Mouse (Mus musculus) granulocyte monocyte progenitor cell, adult 5-6 weeks (primary cell): Measurements from ENCODE around the gene Agtpbp1. TPM values are rescaled to one million over a fixed set of nuclear protein-coding genes. Genes with fewer than 3 reads are reported as not detected.

ENCODE experiments used
- ATAC-seq: replicated peaks from 2 replicates; pipeline ENCODE4 v1.8.0; 2016; ENCODE audit warnings: mild to moderate bottlenecking, moderate TSS enrichment, inconsistent platforms; ENCODE audit not compliant: poor library complexity, severe bottlenecking
- total RNA-seq, 2 experiments: library from RNA; stranded (forward) in 1 of 2; stranded (reverse) in 1 of 2; fragments of 200-712, 200-1000 nt in 1 of 2; fragments of >200 nt in 1 of 2; fragmentation: Nextera tagmentation in 1 of 2; gene quantifications; 2 replicates each; pipeline ENCODE4 v1.2.3; 2014 to 2017

Gene Agtpbp1
- total RNA-seq, 2 experiments from 2014 or later = 67.5 to 68.9 TPM

GRCm38 (mm10) chr13:59536631-59537030 lies 48.4 kb downstream of the Agtpbp1 start:
- ATAC-seq = no peak

- ATAC-seq = no peak
Measured at GRCm38 (mm10) chr13:59535746-59536145, 49.3 kb downstream of the Agtpbp1 start.

- ATAC-seq = no peak
Measured at GRCm38 (mm10) chr13:59534301-59534700, 50.7 kb downstream of the Agtpbp1 start.

GRCm38 (mm10) chr13:59533331-59533730 lies 51.7 kb downstream of the Agtpbp1 start:
- no peak for ATAC-seq

GRCm38 (mm10) chr13:59531203-59531602 lies 53.8 kb downstream of the Agtpbp1 start:
- ATAC-seq = 0 out of 2 replicates have a peak, but pooled peaks have one; percentile 25

GRCm38 (mm10) chr13:59530491-59530890 lies 54.5 kb downstream of the Agtpbp1 start:
- ATAC-seq = no peak

GRCm38 (mm10) chr13:59521271-59522064 lies 63.6 kb downstream of the Agtpbp1 start:
- no peak for ATAC-seq

- no peak for ATAC-seq
Measured at GRCm38 (mm10) chr13:59520834-59521233, 64.2 kb downstream of the Agtpbp1 start.

GRCm38 (mm10) chr13:59519479-59519878 lies 65.5 kb downstream of the Agtpbp1 start:
- ATAC-seq = no peak

- ATAC-seq = no peak
Measured at GRCm38 (mm10) chr13:59518016-59518415, 67.0 kb downstream of the Agtpbp1 start.

GRCm38 (mm10) chr13:59515074-59515473 lies 70.0 kb downstream of the Agtpbp1 start:
- peak; percentile 61 for ATAC-seq

GRCm38 (mm10) chr13:59509644-59510366 lies 75.2 kb downstream of the Agtpbp1 start:
- peak; percentile 92 for ATAC-seq

- ATAC-seq = peak; percentile 60
Measured at GRCm38 (mm10) chr13:59508584-59508983, 76.4 kb downstream of the Agtpbp1 start.

GRCm38 (mm10) chr13:59506450-59506849 lies 78.6 kb downstream of the Agtpbp1 start:
- ATAC-seq = no peak

- ATAC-seq = no peak
Measured at GRCm38 (mm10) chr13:59505867-59506266, 79.2 kb downstream of the Agtpbp1 start.

GRCm38 (mm10) chr13:59503581-59503980 lies 81.4 kb downstream of the Agtpbp1 start:
- no peak for ATAC-seq

GRCm38 (mm10) chr13:59499831-59500230 lies 85.2 kb downstream of the Agtpbp1 start:
- ATAC-seq = no peak

- ATAC-seq = no peak
Measured at GRCm38 (mm10) chr13:59499374-59499773, 85.7 kb downstream of the Agtpbp1 start.

- no peak for ATAC-seq
Measured at GRCm38 (mm10) chr13:59498191-59498590, 86.8 kb downstream of the Agtpbp1 start.

- ATAC-seq = no peak
Measured at GRCm38 (mm10) chr13:59495839-59496238, 89.2 kb downstream of the Agtpbp1 start.

- ATAC-seq = 0 out of 2 replicates have a peak, but pooled peaks have one; percentile 20
Measured at GRCm38 (mm10) chr13:59494619-59495262, 90.3 kb downstream of the Agtpbp1 start.
